Mouse (Mus musculus): Measurements from ENCODE around the gene Arl16.

DNA sequence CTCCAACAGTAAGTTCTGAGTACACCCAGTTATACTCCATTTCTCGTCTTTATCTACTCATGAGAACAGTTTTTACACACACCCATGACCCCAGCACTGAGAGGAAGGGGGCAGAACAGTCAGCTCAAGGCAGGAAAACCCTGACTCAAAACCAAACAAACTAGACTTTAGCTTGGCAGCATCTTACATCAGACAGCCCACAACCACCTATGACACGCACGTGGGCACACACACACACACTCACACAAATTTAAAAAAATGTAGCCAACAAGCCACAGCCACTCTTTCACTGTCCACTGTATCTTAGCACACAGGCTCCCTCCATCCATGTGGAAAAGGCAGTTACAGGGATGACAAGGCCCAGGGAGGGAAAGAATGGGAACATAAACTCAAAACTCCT, 40.7 kb downstream of the Arl16 start:
- TF ChIP-seq CTCF (IDR thresholded peaks at IDR 0.05; ENCODE audit: control insufficient read depth, insufficient read depth, insufficient read length): no peak
- TF ChIP-seq MAX (IDR thresholded peaks at IDR 0.05): no peak
- no peak for TF ChIP-seq USF1 (IDR thresholded peaks at IDR 0.05; ENCODE audit: low read depth)
- no peak for TF ChIP-seq MYOG (IDR thresholded peaks at IDR 0.05; ENCODE audit: control insufficient read depth, extremely low read depth, insufficient read length)
- TF ChIP-seq MYOD1 (IDR thresholded peaks at IDR 0.05; ENCODE audit: control insufficient read depth, insufficient read length, low read depth): no peak

Data from C2C12 (cell line).